Mouse (Mus musculus): ENCODE measurements around the gene Ssh2. TPM values are rescaled to one million over a fixed set of nuclear protein-coding genes. Genes with fewer than 3 reads are reported as not detected.

Gene Ssh2
- polyA plus RNA-seq, 1 experiment from 2014 or later, result 13.4 TPM

Other genes starting within 250 kb of the Ssh2 start
- 0.25 and 0.36 TPM in 2 replicates for gene Slc6a4, start 217.7 kb upstream of the Ssh2 start, polyA plus RNA-seq (2015; fragmentation: Nextera tagmentation; extraction: Ambion mirVana)
- gene Nsrp1, start 137.9 kb upstream of the Ssh2 start, polyA plus RNA-seq (2015; fragmentation: Nextera tagmentation; extraction: Ambion mirVana), result 59.2 and 64.6 TPM in 2 replicates
- 0.29 and 0.50 TPM in 2 replicates for gene Efcab5, start 27.3 kb upstream of the Ssh2 start, polyA plus RNA-seq (2015; fragmentation: Nextera tagmentation; extraction: Ambion mirVana)
- gene Coro6, start 246.1 kb downstream of the Ssh2 start, polyA plus RNA-seq (2015; fragmentation: Nextera tagmentation; extraction: Ambion mirVana), result 0.22 and 0.31 TPM in 2 replicates